Mouse (Mus musculus): Measurements from ENCODE around the gene Inpp4b.

- TF ChIP-seq POLR2A (IDR thresholded peaks at IDR 0.05; ENCODE audit: low read depth, low read length) (no peak), CTCF (IDR thresholded peaks at IDR 0.05; ENCODE audit: extremely low read depth, insufficient read length, insufficient replicate concordance, low read depth, low read length) (no peak)
Measured at GRCm38 (mm10) chr8:81609064-81609463, 266.7 kb downstream of the Inpp4b start.

Data from small intestine, adult 2 months (tissue).